Mouse (Mus musculus): ENCODE measurements around the gene Cyp8b1.

The Cyp8b1 gene

GRCm38 (mm10) chr9:121916102-121916501 is at the start of gene Cyp8b1:
TSS of gene Cyp8b1 (minus strand) at chr9:121916305.
- in situ Hi-C loops (cut with MseI, MboI), result no loop called here

- in situ Hi-C loops (cut with MseI, MboI), result no loop called here
Measured at GRCm38 (mm10) chr9:121964941-121965340, 48.8 kb upstream of the Cyp8b1 start.

GRCm38 (mm10) chr9:121959966-121960635 is 44.0 kb upstream of the Cyp8b1 start:
- in situ Hi-C loops (cut with MseI, MboI), result no loop called here

- in situ Hi-C loops (cut with MseI, MboI), result no loop called here
Measured at GRCm38 (mm10) chr9:121952596-121952995, 36.5 kb upstream of the Cyp8b1 start.

- in situ Hi-C loops (cut with MseI, MboI), result no loop called here
Measured at GRCm38 (mm10) chr9:121951114-121951423, 35.0 kb upstream of the Cyp8b1 start.

GRCm38 (mm10) chr9:121950418-121951113 is 34.5 kb upstream of the Cyp8b1 start, which contains the start of gene Fam198a:
TSS of gene Fam198a (plus strand) at chr9:121950988.
- in situ Hi-C loops (cut with MseI, MboI), result no loop called here

GRCm38 (mm10) chr9:121948431-121948830 is 32.3 kb upstream of the Cyp8b1 start:
- in situ Hi-C loops (cut with MseI, MboI), result no loop called here

GRCm38 (mm10) chr9:121947784-121948183 is 31.7 kb upstream of the Cyp8b1 start:
- in situ Hi-C loops (cut with MseI, MboI), result no loop called here

- in situ Hi-C loops (cut with MseI, MboI), result no loop called here
Measured at GRCm38 (mm10) chr9:121943628-121944027, 27.5 kb upstream of the Cyp8b1 start.

- in situ Hi-C loops (cut with MseI, MboI), result no loop called here
Measured at GRCm38 (mm10) chr9:121943005-121943404, 26.9 kb upstream of the Cyp8b1 start.

- in situ Hi-C loops (cut with MseI, MboI), result no loop called here
Measured at GRCm38 (mm10) chr9:121937944-121938355, 21.8 kb upstream of the Cyp8b1 start.

- in situ Hi-C loops (cut with MseI, MboI), result no loop called here
Measured at GRCm38 (mm10) chr9:121937451-121937864, 21.4 kb upstream of the Cyp8b1 start.

- in situ Hi-C loops (cut with MseI, MboI), result no loop called here
Measured at GRCm38 (mm10) chr9:121936952-121937351, 20.8 kb upstream of the Cyp8b1 start.

GRCm38 (mm10) chr9:121934856-121935255 is 18.8 kb upstream of the Cyp8b1 start:
- in situ Hi-C loops (cut with MseI, MboI), result no loop called here

- in situ Hi-C loops (cut with MseI, MboI), result no loop called here
Measured at GRCm38 (mm10) chr9:121928498-121928897, 12.4 kb upstream of the Cyp8b1 start.

- in situ Hi-C loops (cut with MseI, MboI), result no loop called here
Measured at GRCm38 (mm10) chr9:121927721-121928120, 11.6 kb upstream of the Cyp8b1 start.

- in situ Hi-C loops (cut with MseI, MboI), result no loop called here
Measured at GRCm38 (mm10) chr9:121926634-121927405, 10.7 kb upstream of the Cyp8b1 start.

GRCm38 (mm10) chr9:121925959-121926358 is 9.9 kb upstream of the Cyp8b1 start:
- in situ Hi-C loops (cut with MseI, MboI), result no loop called here

- in situ Hi-C loops (cut with MseI, MboI), result no loop called here
Measured at GRCm38 (mm10) chr9:121924901-121925560, 8.9 kb upstream of the Cyp8b1 start.

- in situ Hi-C loops (cut with MseI, MboI), result no loop called here
Measured at GRCm38 (mm10) chr9:121923906-121924305, 7.8 kb upstream of the Cyp8b1 start.

- in situ Hi-C loops (cut with MseI, MboI), result no loop called here
Measured at GRCm38 (mm10) chr9:121923443-121923842, 7.3 kb upstream of the Cyp8b1 start.

- in situ Hi-C loops (cut with MseI, MboI), result no loop called here
Measured at GRCm38 (mm10) chr9:121919027-121919501, 3.0 kb upstream of the Cyp8b1 start.
